Mouse (Mus musculus): Measurements from ENCODE around the gene Armc6. TPM values are rescaled to one million over a fixed set of nuclear protein-coding genes. Genes with fewer than 3 reads are reported as not detected.

Armc6 gene
- polyA plus RNA-seq (2016; fragmentation: Nextera tagmentation; extraction: Ambion mirVana): 28.7 and 33.3 TPM in 2 replicates

DNA sequence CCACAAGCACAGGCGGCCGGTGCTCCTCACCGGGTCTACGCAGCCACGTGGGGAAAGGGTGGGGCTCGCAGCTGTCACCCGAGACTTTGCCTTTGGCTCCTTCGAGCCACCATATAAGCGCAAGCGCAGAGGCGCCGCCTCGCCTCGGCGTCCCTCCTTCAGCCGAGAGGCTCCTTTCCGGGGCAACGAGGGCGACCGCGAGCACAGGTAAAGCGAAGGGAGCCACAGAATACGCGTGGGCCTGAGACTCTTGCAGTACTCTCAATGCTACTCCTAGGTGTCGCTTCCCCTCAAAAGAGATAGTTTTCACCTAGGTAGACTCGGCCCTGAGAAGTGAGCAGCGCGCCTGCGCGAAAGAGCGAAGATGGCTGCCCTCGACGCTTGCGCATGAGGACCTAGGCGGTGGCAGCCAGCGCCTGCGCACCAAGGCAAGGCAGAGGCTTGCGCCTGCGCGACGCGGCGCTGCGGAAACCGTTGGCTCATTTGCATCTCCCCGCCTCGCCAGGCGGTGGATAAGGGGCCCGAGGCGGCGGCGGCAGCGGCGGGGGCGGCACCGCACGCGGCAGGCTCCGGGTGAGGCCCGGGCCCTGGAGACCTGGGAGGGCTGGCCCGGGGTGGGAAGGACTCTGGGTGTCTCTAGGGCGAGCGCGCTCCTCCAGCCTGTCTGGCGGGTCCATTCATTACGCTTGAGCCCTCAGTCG, at the start of gene Armc6, which contains the start of gene Sugp2:
Gene Armc6 (minus strand): TSS at position 387 of the 701 bp plus-strand sequence.
Gene Sugp2 (plus strand): TSS at position 147 of the 701 bp plus-strand sequence.
- Histone ChIP-seq H3K4me3 (peak within 1 kb of the TSS; percentile 60), H3K4me1 (peaks cover 12% of the 10 kb centered on the region), H3K36me3 (peaks cover 31% of the 10 kb centered on the region), H3K9ac (peak within 1 kb of the TSS; percentile 71), H3K27ac (peak within 1 kb of the TSS; percentile 86), H3K9me3 (no peaks in the 10 kb centered on the region), H3K4me2 (replicated peaks) (peak within 1 kb of the TSS; percentile 85), H3K27me3 (no peaks in the 10 kb centered on the region)
- ATAC-seq (ENCODE audit: insufficient number of reproducible peaks, insufficient read depth, low FRiP score, low TSS enrichment): peak; percentile 93
- WGBS: under 1% methylated on average over 66 of the region's 67 CpGs

DNA sequence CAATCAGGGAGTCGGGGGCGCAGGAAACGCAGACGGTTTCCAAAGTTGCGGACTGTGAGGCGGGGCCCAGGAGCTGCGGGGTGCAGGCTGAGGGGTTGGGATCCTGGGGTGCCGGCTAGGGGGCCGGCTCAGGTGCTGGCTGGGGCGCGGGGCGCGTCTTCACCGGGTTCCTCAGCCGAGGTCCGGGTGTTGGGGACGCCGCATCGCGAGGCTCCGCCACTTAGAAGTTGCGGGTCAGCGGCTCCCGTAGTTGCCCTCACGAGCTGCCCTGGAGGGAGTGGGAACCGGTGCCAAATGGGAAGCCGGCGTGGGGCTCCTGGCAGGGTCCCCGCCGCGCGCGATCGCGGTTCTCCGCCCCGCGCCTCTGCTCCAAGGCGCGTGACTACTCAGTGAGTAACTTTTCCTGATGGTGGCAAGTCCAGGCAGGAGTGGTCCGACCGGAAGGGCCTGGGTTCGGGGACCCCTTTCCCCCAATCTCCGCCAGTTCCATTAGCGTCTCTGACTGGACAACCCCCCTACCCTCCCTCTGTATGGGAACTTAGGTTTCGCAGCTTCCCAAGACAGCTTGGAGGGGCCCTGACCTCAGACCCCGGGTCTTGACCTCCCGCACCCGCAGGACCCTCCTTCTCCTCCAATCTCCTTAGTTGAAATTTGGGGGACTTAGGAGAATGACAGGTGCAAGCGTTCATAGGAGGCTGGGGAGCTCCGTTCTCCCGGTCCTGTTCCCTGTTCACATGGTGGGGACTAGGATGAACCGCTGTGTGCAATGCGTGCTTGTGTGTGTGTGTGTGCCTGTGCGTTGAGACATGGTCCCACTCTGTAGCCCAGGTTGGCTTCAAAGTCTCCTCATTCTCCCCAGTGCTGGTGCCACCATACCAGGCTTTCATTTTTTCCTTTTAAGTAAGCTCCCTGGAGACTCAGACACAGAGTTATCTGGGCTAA, 49.1 kb upstream of the Armc6 start:
- ATAC-seq (ENCODE audit: insufficient number of reproducible peaks, insufficient read depth, low FRiP score, low TSS enrichment): peak; percentile 62
- H3K4me1 ChIP-seq: peaks cover 14% of the 10 kb centered on the region
- H3K9ac ChIP-seq: peak overlapping the region; percentile 91
- H3K36me3 ChIP-seq: peaks cover 38% of the 10 kb centered on the region
- H3K9me3 ChIP-seq: no peaks in the 10 kb centered on the region; the same call in 1 of the 2 replicates
- H3K27ac ChIP-seq: peak overlapping the region; percentile 75
- WGBS: under 1% methylated on average over 55 of the region's 55 CpGs
- H3K27me3 ChIP-seq: no peaks in the 10 kb centered on the region
- H3K4me3 ChIP-seq: peak overlapping the region; percentile 86
- H3K4me2 ChIP-seq (replicated peaks): peak overlapping the region; percentile 86

DNA sequence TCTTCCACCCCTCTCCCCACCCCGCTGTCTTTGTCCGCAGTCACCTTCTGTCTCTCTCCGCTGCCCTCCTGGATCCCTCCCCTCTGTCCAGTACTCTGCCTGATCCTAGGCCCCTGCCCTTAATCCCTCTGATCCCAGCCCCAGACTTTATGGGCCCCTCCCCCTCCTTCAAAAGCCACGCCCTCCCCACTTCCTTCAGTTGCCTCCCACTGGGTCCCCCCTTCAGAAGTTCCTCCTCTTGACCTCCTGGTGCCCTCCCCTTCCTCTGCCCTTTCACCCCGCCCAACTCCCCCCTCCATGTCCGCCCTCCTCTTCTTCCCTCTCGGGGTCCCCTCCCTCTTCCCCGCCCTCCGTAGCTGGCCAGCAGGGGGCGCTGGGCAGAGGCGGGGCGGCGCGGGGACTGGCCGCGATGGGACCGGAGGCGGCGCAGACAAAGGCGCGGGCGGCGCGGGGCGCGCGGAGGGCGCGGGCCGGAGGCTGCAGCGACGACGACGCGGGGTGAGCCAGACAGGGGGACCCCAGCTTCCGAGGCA, 48.4 kb upstream of the Armc6 start, which contains the start of gene Homer3:
Gene Homer3 (plus strand): TSS at position 225 of the 533 bp plus-strand sequence.
- Histone ChIP-seq H3K27me3 (no peaks in the 10 kb centered on the region), H3K27ac (peak within 1 kb of the TSS; percentile 75), H3K4me2 (replicated peaks) (peak within 1 kb of the TSS; percentile 86), H3K9ac (peak within 1 kb of the TSS; percentile 91), H3K9me3 (no peaks in the 10 kb centered on the region; the same call in 1 of the 2 replicates), H3K4me1 (peaks cover 14% of the 10 kb centered on the region), H3K36me3 (peaks cover 31% of the 10 kb centered on the region), H3K4me3 (peak within 1 kb of the TSS; percentile 86)
- under 1% methylated on average over 36 of the region's 36 CpGs for WGBS
- peak; percentile 82 for ATAC-seq (ENCODE audit: insufficient number of reproducible peaks, insufficient read depth, low FRiP score, low TSS enrichment)

DNA sequence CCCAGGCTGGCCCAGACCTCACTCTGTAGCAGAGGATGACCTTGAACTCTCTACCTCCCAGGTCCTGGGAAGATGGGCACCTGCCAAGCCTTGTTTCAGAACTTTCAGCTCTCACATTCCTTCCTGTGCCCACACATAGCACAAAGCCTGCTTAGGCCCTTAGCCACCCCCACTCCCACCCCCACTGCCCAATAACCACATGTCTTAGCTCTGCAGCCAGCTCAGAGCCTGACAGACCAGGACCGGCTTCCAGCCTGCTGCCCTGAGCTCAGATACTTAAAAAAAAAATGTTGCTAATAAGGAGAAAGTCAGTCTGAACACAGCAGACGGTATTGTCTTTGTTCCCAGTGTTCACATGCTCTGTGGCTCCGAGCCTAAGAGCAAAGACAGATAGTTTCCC, 46.7 kb upstream of the Armc6 start:
- Histone ChIP-seq H3K4me1 (peaks cover 14% of the 10 kb centered on the region), H3K36me3 (peaks cover 15% of the 10 kb centered on the region), H3K4me3 (no peak overlapping the region), H3K27ac (no peak overlapping the region), H3K27me3 (no peaks in the 10 kb centered on the region), H3K4me2 (replicated peaks) (no peak overlapping the region), H3K9me3 (no peaks in the 10 kb centered on the region), H3K9ac (no peak overlapping the region)
- WGBS: 44% methylated on average over 3 of the region's 3 CpGs
- ATAC-seq (ENCODE audit: insufficient number of reproducible peaks, insufficient read depth, low FRiP score, low TSS enrichment): no peak

DNA sequence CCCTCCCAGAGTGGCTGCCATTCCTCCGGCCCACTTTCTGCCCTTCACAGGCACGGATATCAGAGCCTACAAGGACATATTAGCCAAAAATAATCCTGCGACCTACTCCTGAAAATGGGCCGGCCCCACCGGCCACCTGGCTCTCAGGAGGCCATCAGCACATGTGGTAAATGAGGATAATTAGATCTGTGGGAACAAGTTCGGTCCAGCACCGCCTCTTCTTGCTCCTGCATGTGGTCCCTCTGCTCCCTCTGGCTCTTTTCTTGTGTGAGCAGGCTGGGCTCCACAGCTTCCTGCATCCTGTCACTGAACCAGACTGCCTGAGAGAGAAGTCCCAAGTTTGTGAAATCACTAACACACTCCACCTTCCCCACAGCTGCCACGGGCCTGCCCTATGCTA, 45.0 kb upstream of the Armc6 start:
- no peaks in the 10 kb centered on the region for H3K27me3 ChIP-seq
- no peaks in the 10 kb centered on the region for H3K9me3 ChIP-seq
- peaks cover 8% of the 10 kb centered on the region for H3K4me1 ChIP-seq
- H3K27ac ChIP-seq: peak overlapping the region; percentile 26; the same call in 1 of the 2 replicates
- no peak overlapping the region for H3K9ac ChIP-seq
- H3K4me2 ChIP-seq (replicated peaks): no peak overlapping the region
- 45% methylated on average over 8 of the region's 8 CpGs for WGBS
- no peak overlapping the region for H3K4me3 ChIP-seq
- no peak for ATAC-seq (ENCODE audit: insufficient number of reproducible peaks, insufficient read depth, low FRiP score, low TSS enrichment)
- H3K36me3 ChIP-seq: no peaks in the 10 kb centered on the region

DNA sequence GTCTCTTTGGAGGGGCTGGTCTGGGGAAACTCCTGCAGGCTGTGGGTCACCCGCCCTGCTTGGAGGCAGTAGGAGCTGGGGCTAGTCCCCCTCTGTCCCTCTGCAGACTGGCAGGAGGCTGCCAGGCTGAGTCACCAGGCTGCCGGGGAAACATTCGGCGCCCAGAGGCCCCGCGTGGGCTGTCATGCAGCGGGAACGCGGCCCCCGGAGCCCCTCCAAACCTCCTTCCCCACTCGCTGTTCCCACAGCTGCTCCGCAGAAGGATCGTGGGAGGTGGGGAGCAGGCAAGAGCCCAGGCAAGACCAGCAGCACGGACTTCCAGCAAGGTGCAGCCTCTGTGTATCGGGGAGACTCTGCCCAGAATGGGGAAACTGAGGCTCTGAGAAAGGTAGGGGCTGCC, 43.9 kb upstream of the Armc6 start:
- ATAC-seq (ENCODE audit: insufficient number of reproducible peaks, insufficient read depth, low FRiP score, low TSS enrichment): no peak
- no peak overlapping the region for H3K4me3 ChIP-seq
- no peaks in the 10 kb centered on the region for H3K9me3 ChIP-seq
- H3K27me3 ChIP-seq: no peaks in the 10 kb centered on the region
- no peaks in the 10 kb centered on the region; the same call in 1 of the 2 replicates for H3K4me1 ChIP-seq
- H3K4me2 ChIP-seq (replicated peaks): no peak overlapping the region
- H3K9ac ChIP-seq: no peak overlapping the region
- no peaks in the 10 kb centered on the region for H3K36me3 ChIP-seq
- WGBS: 67% methylated on average over 15 of the region's 15 CpGs
- H3K27ac ChIP-seq: no peak overlapping the region

DNA sequence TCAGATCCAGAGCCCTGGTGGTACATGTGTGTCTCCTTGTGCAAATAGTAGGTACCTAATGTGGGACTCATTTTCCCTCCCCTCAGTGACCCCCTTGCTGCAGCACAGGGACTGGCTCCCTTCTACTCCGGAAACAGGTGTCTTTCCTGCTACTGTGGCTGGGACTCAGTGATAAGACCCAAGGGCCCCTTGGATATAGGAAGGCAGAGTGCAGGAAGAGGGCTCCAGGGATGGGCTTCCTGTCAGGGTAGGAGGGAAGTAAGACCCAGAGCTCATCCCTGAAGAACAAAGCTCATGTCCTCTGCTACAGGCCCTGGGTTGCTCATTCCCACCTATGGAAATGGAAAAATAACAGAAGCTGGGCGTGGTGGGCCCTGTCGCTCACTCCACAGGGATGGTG, 42.2 kb upstream of the Armc6 start:
- 81% methylated on average over 3 of the region's 3 CpGs for WGBS
- no peak for ATAC-seq (ENCODE audit: insufficient number of reproducible peaks, insufficient read depth, low FRiP score, low TSS enrichment)
- H3K4me1 ChIP-seq: no peaks in the 10 kb centered on the region; the same call in 1 of the 2 replicates
- no peak overlapping the region for H3K4me2 ChIP-seq (replicated peaks)
- no peaks in the 10 kb centered on the region for H3K9me3 ChIP-seq
- H3K27me3 ChIP-seq: no peaks in the 10 kb centered on the region
- no peak overlapping the region for H3K4me3 ChIP-seq
- no peak overlapping the region for H3K27ac ChIP-seq
- no peak overlapping the region for H3K9ac ChIP-seq
- no peaks in the 10 kb centered on the region for H3K36me3 ChIP-seq

DNA sequence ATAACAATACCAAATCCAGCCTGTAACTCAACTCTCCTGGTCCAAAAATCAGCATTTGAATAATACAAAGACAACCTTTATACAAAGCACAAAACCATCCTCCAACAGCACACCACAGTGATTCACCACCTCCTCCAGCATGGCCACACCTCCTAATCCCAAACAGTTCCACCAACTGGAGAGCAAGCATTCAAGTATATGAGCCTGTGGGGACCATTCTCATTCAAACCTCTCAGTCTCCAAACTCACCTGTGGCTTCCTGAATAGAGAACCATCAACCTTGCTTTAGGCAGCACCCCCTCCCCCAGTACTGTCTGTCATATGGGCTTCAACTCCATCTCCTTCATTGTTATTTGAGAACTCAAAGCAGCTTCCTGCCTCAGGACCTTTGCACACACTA, 40.1 kb upstream of the Armc6 start:
- Histone ChIP-seq H3K4me1 (no peaks in the 10 kb centered on the region; the same call in 1 of the 2 replicates), H3K27ac (no peak overlapping the region), H3K4me3 (no peak overlapping the region), H3K4me2 (replicated peaks) (no peak overlapping the region), H3K36me3 (no peaks in the 10 kb centered on the region), H3K9ac (no peak overlapping the region), H3K27me3 (no peaks in the 10 kb centered on the region), H3K9me3 (no peaks in the 10 kb centered on the region)
- ATAC-seq (ENCODE audit: insufficient number of reproducible peaks, insufficient read depth, low FRiP score, low TSS enrichment): no peak

DNA sequence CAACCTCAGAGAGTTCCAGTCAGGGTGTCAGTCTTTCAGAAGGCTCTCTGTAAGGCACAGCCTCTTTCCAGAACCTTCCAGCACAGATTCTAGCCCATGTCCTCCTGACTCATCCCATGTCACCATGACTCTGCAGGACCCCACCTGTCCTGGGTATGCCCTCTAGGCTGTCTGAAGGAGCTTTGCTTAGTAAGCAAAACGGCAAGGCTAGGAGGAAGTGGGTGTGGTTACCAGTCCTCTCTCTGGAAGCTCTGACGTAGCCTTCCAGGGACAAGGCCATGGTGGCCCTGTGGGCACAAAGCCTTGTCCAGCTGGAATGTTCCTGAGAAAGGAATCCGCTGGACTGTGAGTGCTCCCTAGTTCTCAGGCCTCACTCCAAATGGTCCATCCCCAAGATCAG, 38.7 kb upstream of the Armc6 start:
- H3K36me3 ChIP-seq: no peaks in the 10 kb centered on the region
- 44% methylated on average over 3 of the region's 3 CpGs for WGBS

DNA sequence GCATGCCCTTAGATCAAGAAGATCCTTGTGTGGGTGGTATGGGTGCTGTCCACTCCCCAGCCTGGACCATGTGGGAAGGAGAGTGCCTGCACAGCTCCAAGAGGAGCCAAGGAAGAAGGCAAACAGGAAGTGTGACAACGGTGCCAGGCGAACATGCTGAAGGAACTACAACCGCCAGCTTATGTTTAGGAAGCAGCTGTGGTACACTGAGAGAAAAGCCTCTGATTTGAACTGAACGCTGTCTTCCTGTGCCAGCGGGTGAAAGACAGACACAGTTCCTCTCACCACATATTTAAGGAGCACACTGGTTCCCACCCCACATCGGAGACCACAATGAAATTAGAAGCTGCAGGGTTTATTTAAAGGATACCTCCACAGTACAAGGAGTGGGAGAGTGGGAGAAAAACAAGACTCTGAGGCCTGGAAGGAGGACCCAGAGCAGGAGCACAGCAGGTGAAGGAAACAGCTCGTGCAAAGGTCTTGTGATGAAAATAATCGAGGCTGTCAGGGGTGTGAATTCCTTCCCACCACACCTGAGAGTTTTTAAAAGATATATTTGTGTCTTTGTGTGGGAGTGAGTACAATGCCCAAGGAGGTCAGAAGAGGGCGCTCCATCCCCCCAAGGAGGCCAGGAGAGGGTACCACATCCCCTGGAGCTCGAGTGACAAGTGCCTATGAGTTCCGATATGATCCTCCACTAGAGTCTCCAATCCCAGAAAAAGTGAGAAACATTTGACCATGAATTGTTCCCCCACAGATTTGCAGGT, 34.7 kb upstream of the Armc6 start:
- no peaks in the 10 kb centered on the region for H3K4me1 ChIP-seq
- no peak overlapping the region for H3K9ac ChIP-seq
- WGBS: 50% methylated on average over 11 of the region's 11 CpGs
- no peaks in the 10 kb centered on the region for H3K27me3 ChIP-seq
- H3K9me3 ChIP-seq: no peaks in the 10 kb centered on the region
- no peak overlapping the region for H3K4me3 ChIP-seq
- peaks cover 19% of the 10 kb centered on the region for H3K36me3 ChIP-seq
- no peak for ATAC-seq (ENCODE audit: insufficient number of reproducible peaks, insufficient read depth, low FRiP score, low TSS enrichment)
- H3K4me2 ChIP-seq (replicated peaks): no peak overlapping the region
- H3K27ac ChIP-seq: no peak overlapping the region; the same call in 1 of the 2 replicates

More for the DNA sequence above, 38.7 kb upstream of the Armc6 start:
- Histone ChIP-seq H3K9ac (no peak overlapping the region), H3K4me2 (replicated peaks) (no peak overlapping the region), H3K4me3 (no peak overlapping the region), H3K9me3 (no peaks in the 10 kb centered on the region), H3K27me3 (no peaks in the 10 kb centered on the region), H3K4me1 (no peaks in the 10 kb centered on the region; the same call in 1 of the 2 replicates), H3K27ac (no peak overlapping the region)
- ATAC-seq (ENCODE audit: insufficient number of reproducible peaks, insufficient read depth, low FRiP score, low TSS enrichment): no peak

DNA sequence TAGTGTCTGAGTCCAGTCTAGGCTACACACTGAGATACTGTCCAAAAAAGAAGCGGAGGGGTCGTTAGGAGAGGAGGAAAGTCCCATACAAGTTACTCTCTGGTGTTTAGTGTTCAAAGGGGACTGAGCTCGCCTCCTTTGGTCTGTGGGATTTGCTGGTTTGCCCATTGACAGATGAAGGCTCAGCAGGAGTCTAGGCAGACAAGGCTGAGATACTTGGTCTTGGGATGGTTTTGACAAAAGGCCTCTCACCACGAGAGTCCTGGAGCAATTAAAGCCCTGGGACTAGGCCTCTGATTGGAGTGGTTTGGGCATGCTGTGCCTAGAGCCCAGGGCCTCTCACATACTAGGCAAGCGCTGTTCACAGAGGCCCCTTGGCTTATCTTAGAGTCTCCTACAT, 34.0 kb upstream of the Armc6 start:
- H3K4me2 ChIP-seq (replicated peaks): no peak overlapping the region
- H3K9ac ChIP-seq: no peak overlapping the region
- 56% methylated on average over 5 of the region's 5 CpGs for WGBS
- H3K27me3 ChIP-seq: no peaks in the 10 kb centered on the region
- no peaks in the 10 kb centered on the region for H3K4me1 ChIP-seq
- H3K36me3 ChIP-seq: peaks cover 26% of the 10 kb centered on the region
- no peak overlapping the region; the same call in 1 of the 2 replicates for H3K27ac ChIP-seq
- no peaks in the 10 kb centered on the region for H3K9me3 ChIP-seq
- no peak overlapping the region for H3K4me3 ChIP-seq
- no peak for ATAC-seq (ENCODE audit: insufficient number of reproducible peaks, insufficient read depth, low FRiP score, low TSS enrichment)
